Mouse (Mus musculus): ENCODE measurements around the gene Edn3.

Gene Edn3

DNA sequence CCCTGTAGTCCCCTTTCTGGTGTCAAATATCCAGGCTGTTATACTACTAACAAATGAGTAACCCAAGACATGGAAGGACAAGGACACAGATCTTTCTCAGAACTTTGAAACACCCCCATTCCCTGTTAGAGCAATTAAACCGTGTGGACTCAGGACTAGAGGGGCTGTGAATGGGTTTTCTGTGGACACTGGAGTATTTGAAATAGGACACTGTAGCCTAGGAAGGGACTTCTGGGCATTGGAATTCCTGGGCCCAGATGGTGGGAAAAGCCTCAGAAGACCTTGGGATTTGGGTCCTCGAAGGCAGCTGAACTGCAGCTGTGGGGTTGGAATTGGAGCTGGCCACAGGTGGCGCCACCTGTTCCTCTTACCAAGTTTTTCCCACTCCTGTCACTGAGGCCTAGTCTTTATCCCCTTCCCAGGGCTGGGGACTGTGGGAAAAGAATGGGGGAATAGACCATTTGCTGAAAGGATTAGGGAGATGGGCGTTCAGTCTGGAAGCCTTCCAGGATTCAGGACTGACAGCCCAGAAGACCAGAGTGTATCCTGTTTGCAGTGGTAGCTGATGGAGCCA, 37.2 kb downstream of the Edn3 start:
- no peak for DNase-seq

GRCm38 (mm10) chr2:174802453-174802852, 42.0 kb downstream of the Edn3 start:
- DNase-seq, result no peak

GRCm38 (mm10) chr2:174803661-174804060, 43.2 kb downstream of the Edn3 start:
- no peak for DNase-seq

GRCm38 (mm10) chr2:174807900-174808299, 47.5 kb downstream of the Edn3 start:
- DNase-seq, result no peak

DNA sequence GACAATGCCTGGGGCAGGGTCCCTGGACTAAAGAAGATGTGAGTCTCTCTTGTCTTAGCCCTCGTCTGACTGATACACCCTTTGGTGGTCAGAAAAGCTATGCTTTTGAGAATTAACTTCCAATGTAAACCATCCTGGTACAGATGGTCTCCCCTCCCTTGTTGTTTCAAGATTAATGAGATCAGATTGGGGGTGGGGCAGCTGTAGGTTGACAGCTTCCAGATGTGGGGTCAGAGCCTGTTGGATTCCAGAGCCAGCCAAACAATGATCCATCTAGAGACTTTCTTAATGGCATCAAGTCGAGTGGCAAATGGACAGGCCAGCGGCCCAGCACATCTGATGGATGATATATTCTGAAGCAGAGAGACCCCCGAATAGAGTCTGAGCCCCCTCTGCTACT, 48.9 kb downstream of the Edn3 start:
- DNase-seq, result no peak

- no peak for DNase-seq
These were observed 52.9 kb downstream of the Edn3 start for GRCm38 (mm10) chr2:174813306-174813705.

DNA sequence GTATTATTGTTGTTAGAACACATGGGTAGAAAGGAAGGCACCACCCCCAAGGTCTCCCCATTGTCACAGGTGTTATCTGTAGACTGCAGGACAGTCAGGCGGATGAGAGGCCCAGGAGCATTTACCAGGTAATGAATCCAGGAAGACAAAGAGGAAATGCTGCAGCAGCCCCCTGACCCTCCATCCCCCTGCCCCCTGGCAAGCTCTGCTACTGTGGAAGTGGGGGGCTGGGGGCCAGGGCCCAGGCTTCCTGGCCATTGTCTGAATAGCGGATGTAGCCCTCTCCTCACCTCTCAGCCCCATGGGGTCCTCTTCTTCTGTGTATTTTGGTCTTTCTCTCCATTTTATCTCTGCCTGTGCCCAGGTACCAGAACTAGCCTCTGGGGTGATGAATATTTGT, 55.7 kb downstream of the Edn3 start:
- no peak for DNase-seq

GRCm38 (mm10) chr2:174820286-174820685, 59.9 kb downstream of the Edn3 start:
- DNase-seq, result no peak

DNA sequence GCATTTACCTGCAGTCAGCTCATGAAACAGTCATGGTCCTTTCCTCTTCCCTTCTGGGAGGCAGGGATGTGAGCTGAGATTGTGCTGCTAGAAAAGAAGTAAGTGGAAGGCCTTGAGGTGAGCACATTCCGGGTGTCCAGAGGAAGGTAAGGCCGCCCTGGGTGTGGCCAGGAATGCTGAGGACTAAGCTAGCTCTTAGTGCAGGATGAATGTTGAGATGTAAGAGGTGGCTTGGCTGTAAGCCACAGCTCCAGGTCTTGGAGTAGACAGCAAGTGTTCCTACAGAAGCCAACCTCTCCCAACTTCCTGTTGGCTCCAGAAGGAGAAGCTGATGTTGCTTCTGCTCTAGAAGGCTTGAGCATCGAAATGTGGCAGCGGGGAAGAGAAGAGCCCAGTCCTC, 67.4 kb downstream of the Edn3 start:
- DNase-seq, result no peak

- no peak for DNase-seq
These were observed 73.2 kb downstream of the Edn3 start for GRCm38 (mm10) chr2:174833608-174834007.
